Mouse (Mus musculus) testis, postnatal 14 days (tissue): Measurements from ENCODE around the gene Adh1.

ENCODE experiments used
- DNase-seq: peaks from one replicate; pipeline ENCODE4 v3.0.0; 2021; ENCODE audit warnings: low spot score

Adh1 gene

GRCm38 (mm10) chr3:138241371-138241770 lies 19.4 kb upstream of the Adh1 start:
- DNase-seq, result no peak

DNA sequence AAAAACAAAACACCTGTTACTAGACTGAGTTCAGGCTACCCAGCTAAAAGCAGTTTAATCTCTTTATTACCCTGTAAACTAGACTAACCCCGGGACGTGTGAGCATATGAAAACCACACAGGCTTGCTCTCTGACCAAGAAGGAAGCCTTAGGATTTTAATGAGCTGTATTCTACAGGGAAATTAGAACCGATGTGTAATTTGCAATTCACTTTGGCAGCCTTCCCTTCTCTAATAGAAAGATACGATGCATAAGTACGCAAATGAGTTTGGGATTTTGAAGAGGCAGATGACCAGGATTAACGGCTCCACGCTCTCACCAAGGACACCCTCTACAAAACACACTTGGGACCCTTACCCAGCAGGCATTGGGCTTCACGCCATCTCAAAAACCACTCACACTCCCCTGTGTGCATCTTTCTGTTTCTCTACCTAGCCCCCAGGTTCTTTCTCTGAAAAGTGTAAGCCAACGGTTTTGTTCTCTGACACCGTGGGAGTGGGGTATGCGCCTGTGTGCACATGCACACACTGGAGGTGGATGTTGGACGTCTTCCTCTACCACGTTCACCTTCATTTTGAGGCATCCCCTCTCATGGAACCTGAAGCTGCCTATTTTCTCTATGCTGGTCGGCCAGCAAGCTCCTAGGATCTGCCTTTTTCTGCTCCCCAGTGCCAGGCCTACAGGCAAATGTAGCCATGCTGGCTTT lies 18.6 kb upstream of the Adh1 start:
- no peak for DNase-seq

- no peak for DNase-seq
Measured at GRCm38 (mm10) chr3:138242933-138243332, 17.9 kb upstream of the Adh1 start.

GRCm38 (mm10) chr3:138244338-138244874 lies 16.4 kb upstream of the Adh1 start:
- no peak for DNase-seq

- no peak for DNase-seq
Measured at GRCm38 (mm10) chr3:138246511-138247020, 14.2 kb upstream of the Adh1 start.

DNA sequence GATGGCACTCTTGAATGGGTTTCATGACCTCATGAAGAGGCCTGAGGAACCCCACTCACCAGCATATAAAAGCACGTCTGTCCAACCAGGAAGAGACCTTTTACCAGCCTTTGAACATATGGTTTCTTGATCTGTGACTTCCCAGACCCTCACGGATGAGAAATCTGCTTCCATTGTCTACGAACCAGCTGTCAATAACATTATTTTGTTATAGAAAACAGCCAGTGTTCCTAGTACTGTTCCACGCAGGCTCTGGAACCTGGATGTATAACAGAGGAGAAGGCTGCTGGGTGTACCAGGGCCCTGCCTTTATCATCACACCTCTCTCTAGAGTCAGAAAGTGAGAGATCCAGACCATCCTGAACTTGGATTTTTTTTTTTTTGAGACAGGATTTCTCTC lies 13.6 kb upstream of the Adh1 start:
- DNase-seq, result no peak

DNA sequence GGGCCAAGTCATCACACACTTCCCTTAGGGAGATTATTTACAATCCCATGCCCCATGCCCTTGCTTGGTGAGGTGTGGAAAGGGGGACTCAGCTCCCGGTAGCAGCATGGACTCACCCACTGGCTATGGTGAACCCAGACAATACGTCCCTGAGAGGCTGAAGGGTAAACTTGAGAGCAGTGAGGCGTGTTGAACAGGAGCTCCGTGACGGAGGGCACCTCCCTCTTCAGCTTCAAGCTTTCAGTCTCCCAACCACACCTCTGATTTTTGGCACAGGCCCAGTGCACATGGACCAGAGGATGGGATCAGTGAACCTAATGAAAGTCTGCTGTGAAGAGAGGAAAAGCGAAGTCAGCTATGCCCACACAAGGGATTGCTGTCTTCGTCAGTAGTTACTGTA lies 12.8 kb upstream of the Adh1 start:
- DNase-seq, result no peak

DNA sequence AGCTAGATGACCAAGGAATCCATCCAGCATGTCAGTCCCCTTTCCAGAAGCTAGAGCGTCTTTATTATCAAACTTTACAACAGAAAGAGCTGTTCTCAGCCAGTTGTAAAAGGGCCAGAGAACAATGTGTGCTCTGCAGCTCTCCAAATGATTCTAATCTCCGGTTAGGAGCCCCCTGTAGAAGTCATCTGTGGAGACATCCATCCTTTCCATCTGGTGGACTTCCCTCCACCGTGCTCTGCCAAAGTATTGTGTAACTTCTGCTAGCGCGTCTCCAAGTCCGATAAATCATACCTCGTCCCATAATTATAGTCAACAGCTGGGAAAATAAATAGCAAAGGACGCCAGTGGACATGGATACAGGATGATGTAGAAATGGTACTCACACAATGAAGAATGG lies 12.0 kb upstream of the Adh1 start:
- DNase-seq, result peak; percentile 54

- no peak for DNase-seq
Measured at GRCm38 (mm10) chr3:138251156-138251555, 9.6 kb upstream of the Adh1 start.

- DNase-seq, result no peak
Measured at GRCm38 (mm10) chr3:138254205-138254604, 6.6 kb upstream of the Adh1 start.

DNA sequence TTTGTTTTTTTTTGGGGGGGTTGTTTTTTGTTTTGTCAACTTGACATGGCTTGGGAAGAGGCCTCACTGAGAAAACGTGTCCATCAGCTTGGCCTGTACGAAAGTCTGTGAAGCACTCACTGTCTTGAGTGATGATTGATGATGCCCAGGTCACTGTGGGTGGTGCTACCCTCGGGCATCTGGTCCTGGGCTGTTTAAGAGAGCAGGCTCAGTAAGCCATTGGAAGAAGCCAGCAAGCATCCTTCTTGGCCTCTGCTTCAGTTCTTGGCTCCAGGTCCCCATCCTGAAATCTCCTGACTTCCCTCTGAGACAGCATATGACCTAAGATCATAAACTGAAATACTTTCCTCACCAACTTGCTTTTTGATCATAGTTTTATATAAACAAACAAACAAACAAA lies 5.4 kb upstream of the Adh1 start:
- DNase-seq, result no peak

DNA sequence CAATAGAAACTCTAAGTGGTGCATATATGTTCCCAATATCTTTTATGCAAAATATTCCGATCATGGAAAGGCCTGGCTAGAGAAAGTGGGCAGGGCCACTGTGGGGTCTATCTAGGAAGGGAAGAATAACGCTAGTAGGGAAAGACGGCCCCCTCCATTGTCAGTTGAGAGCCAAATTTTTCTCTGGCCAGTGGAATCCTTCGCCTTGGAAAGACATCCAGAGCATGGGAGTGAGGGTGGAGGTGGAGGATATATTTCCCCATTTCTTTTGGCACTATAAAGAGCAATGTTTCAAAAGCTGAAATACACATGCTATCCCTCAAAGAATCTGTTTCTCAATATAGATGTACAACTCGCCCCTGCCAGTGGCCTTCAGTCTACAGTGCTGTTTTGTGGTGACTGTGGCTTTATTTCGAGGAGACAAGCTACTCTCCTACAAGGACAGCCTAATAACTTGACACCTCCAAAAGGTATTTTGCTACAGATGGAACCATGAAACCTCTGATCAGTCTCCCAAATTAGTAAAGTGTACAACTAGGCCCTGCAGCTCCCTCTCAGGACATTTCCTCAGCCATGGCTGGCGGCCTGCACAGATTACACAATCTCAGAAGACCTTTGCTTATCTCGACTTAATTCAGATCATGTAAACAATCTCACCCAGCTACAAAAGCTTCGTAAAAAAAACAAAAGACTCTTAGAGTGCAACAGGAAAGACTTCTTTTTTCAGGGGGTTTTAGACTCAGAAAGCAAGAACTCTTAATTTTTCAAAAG lies 4.8 kb upstream of the Adh1 start:
- DNase-seq, result no peak

GRCm38 (mm10) chr3:138262568-138262967 lies 1.8 kb downstream of the Adh1 start:
- DNase-seq, result no peak

DNA sequence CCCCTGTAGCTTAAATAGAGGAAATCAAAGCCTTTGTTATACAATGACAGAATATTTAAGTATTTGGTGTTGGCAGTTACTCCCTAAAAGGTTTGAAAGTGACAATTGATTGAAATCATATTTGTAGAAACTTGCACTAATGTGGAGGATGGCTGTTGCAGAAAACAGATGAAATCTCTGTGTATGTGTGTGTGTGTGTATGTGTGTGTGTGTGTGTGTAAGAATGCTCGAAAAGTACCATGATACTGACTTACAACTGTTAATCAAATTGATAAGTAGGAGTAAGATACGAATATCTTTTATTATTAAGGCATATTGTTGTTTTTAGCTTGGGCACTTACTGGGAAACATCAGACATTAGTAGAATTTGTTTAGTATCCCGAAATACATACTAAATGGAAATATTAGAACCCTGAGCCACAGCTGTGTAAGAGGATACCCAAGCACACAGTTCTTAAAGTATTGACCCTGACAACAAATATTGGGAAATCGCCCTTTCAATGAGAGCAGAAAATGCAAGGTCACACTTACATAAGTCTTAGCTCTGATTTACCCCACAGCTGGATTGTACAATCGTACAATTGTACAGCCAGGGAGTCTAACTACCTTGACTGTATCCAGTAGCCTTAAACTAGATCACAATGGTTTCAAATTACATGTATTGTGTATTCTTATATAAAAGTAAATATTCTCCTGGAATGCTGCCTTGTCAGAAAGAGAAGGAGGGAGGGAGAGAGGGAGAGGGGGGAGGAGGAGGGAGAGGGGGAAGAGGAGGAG lies 2.6 kb downstream of the Adh1 start:
- DNase-seq, result no peak

GRCm38 (mm10) chr3:138264648-138265047 lies 3.9 kb downstream of the Adh1 start:
- no peak for DNase-seq

GRCm38 (mm10) chr3:138270507-138270906 lies 9.7 kb downstream of the Adh1 start:
- no peak for DNase-seq

DNA sequence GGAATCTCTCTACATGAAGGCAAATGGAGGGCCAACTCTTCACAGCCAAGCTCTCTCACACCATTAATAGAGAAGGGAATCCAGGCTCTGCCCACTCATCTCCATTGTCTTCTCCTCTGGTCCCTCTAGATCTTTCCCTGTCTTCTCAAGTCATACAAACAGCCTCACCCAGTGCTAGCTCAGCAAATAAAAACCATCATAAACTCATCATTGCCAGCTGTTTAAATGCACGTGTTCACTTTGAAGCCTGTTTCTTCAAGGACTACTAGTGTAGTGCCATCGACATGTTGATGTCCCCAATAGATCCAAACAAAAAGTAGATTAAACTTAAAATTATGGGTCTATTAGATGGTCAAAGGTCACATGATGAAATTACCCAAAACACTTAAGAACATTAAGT lies 10.5 kb downstream of the Adh1 start:
- DNase-seq, result no peak

DNA sequence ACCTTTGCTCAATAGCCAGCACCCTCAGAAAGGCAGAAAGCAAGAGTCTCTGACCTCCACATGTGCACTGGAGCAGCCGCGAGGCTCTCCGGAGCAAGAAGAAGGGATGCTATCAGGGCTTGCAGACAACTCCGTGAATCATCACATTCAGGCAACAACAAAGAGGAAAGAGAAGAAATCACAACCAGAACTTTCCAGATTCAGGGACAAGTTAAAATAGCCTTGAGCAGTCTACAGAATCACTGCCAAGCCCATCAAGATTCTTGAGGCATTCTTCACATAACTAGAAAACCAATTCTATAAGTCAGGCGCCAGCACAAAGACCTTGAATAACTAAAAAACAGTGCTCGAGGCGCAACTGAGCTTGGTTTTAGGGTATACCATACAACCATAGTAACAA lies 12.3 kb downstream of the Adh1 start:
- DNase-seq, result no peak

- no peak for DNase-seq
Measured at GRCm38 (mm10) chr3:138275100-138275499, 14.3 kb downstream of the Adh1 start.

GRCm38 (mm10) chr3:138282556-138282955 lies 21.8 kb downstream of the Adh1 start:
- no peak for DNase-seq

DNA sequence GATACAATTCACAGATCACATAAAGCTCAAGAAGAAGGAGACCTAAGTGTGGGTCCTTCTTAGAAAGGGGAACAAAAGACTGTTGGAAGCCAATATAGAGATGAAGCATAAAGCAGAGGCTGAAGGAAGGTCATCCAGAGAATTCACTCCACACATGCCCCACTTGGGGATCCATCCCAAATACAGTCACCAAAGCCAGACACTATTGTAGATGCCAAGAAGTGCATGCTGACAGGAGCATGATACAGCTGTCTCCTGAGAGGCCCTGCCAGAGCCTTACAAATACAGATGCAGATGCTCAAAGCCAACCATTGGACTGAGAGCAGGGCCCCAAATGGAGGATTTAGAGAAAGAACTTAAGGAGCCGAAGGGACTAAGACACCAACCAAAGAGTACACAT lies 23.0 kb downstream of the Adh1 start:
- DNase-seq, result no peak

DNA sequence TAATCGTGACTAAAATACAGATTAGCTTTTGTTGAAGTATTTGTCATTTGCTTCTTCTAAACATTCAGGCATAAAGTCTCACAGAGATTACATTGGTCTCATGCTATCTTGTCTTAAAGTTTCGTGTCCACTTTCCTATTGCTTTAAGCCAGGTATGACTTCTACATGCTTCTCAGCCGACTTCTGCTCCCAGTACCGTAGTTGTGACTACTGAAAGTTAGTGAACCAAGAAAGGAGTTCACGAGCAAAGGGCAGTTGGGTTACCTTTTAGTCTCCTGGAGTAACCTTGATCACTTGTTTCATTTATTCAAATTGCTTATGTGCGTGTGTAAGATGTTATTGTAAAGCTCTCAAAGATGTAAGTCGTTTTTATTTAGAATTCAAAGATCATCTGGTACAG lies 25.2 kb downstream of the Adh1 start:
- DNase-seq, result no peak

- no peak for DNase-seq
Measured at GRCm38 (mm10) chr3:138287686-138288085, 26.9 kb downstream of the Adh1 start.
